Mouse (Mus musculus) MEL (cell line): Measurements from ENCODE around the gene Fgf22. TPM values are rescaled to one million over a fixed set of nuclear protein-coding genes. Genes with fewer than 3 reads are reported as not detected.

Experiments
- DNase-seq: peaks from one replicate; pipeline ENCODE4 v3.0.0; 2011; ENCODE audit warnings: low read depth, low spot score
- H3K27ac ChIP-seq: 2 replicates; pipeline ENCODE4 v1.5.1; 2012; ENCODE audit warnings: low read depth, mild to moderate bottlenecking, control low read depth, low read length, moderate library complexity; ENCODE audit not compliant: control insufficient read depth
- H3K27me3 ChIP-seq, 2 experiments: fragments of 150-350 bp in 1 of 2; sonication (generic) in 1 of 2; 2 replicates each; pipeline ENCODE4 v1.6.1; 2012; ENCODE audit warnings: low read length in 2 of 2, mild to moderate bottlenecking in 2 of 2, improper control_type of control experiment in 1 of 2, moderate library complexity in 1 of 2; ENCODE audit not compliant: insufficient read depth in 2 of 2, control insufficient read depth in 1 of 2
- H3K36me3 ChIP-seq, 2 experiments: 2 replicates each; pipeline ENCODE4 v1.6.1; 2012 to 2014; ENCODE audit warnings: low read length in 2 of 2, improper control_type of control experiment in 1 of 2, inconsistent platforms in 1 of 2, mild to moderate bottlenecking in 1 of 2; ENCODE audit not compliant: insufficient read depth in 2 of 2, control insufficient read depth in 1 of 2
- H3K4me1 ChIP-seq, 2 experiments: fragments of 150-350 bp in 1 of 2; sonication (generic) in 1 of 2; 2 replicates each; pipeline ENCODE4 v1.6.1; 2012; ENCODE audit warnings: low read length in 2 of 2, improper control_type of control experiment in 1 of 2, mild to moderate bottlenecking in 1 of 2; ENCODE audit not compliant: insufficient read depth in 2 of 2, control insufficient read depth in 1 of 2
- H3K4me3 ChIP-seq, 2 experiments: fragments of 150-350 bp in 1 of 2; sonication (generic) in 1 of 2; 2 replicates each; pipeline ENCODE4 v1.5.1; 2012; ENCODE audit warnings: low read depth in 2 of 2, low read length in 2 of 2, mild to moderate bottlenecking in 2 of 2, moderate library complexity in 2 of 2, control low read depth in 1 of 2, improper control_type of control experiment in 1 of 2; ENCODE audit not compliant: control insufficient read depth in 1 of 2, insufficient read depth in 1 of 2
- H3K79me2 ChIP-seq: 2 replicates; pipeline ENCODE4 v1.6.1; 2012; ENCODE audit warnings: mild to moderate bottlenecking, low read length, moderate library complexity; ENCODE audit not compliant: control insufficient read depth, poor library complexity, insufficient read depth
- H3K9ac ChIP-seq: 2 replicates; pipeline ENCODE4 v1.6.1; 2012; ENCODE audit warnings: low read depth, mild to moderate bottlenecking, control low read depth, low read length, moderate library complexity; ENCODE audit not compliant: control insufficient read depth, poor library complexity, severe bottlenecking
- H3K9me3 ChIP-seq: fragments of 150-350 bp; sonication (generic); replicated peaks from 2 replicates; pipeline ENCODE4 v1.6.1; 2012; ENCODE audit warnings: mild to moderate bottlenecking, low read length, improper control_type of control experiment, moderate library complexity; ENCODE audit not compliant: insufficient read depth
- BHLHE40 ChIP-seq: IDR thresholded peaks from 2 replicates; pipeline ENCODE4 v1.6.1; 2012; ENCODE audit warnings: low read depth, mild to moderate bottlenecking, inconsistent platforms, low read length, improper control_type of control experiment, borderline replicate concordance
- CHD2 ChIP-seq: IDR thresholded peaks from 2 replicates; pipeline ENCODE4 v1.6.1; 2011; ENCODE audit warnings: low read length, improper control_type of control experiment
- CTCF ChIP-seq, 3 experiments: IDR thresholded peaks in 2 of 3; conservative IDR thresholded peaks in 1 of 3; 2 replicates each; pipeline ENCODE4 v1.5.1; 2011 to 2012; ENCODE audit warnings: low read length in 3 of 3, low read depth in 2 of 3, mild to moderate bottlenecking in 2 of 3, improper control_type of control experiment in 1 of 3, inconsistent platforms in 1 of 3, mixed read lengths in 1 of 3, moderate library complexity in 1 of 3; ENCODE audit not compliant: control insufficient read depth in 1 of 3, insufficient read depth in 1 of 3, poor library complexity in 1 of 3, severe bottlenecking in 1 of 3
- E2F4 ChIP-seq: IDR thresholded peaks from 2 replicates; pipeline ENCODE4 v1.6.1; 2011; ENCODE audit warnings: low read depth, low read length, improper control_type of control experiment, borderline replicate concordance
- EP300 ChIP-seq, 2 experiments: IDR thresholded peaks; 2 replicates each; pipeline ENCODE4 v1.6.1; 2011; ENCODE audit warnings: improper control_type of control experiment in 2 of 2, low read length in 2 of 2, low read depth in 1 of 2, mild to moderate bottlenecking in 1 of 2
- GABPA ChIP-seq: IDR thresholded peaks from 2 replicates; pipeline ENCODE4 v1.6.1; 2012; ENCODE audit warnings: low read depth, mild to moderate bottlenecking, inconsistent platforms, low read length, improper control_type of control experiment, moderate library complexity
- JUND ChIP-seq: IDR thresholded peaks from 2 replicates; pipeline ENCODE4 v1.6.1; 2011; ENCODE audit warnings: low read depth, mild to moderate bottlenecking, improper control_type of control experiment, low read length
- MAFK ChIP-seq: IDR thresholded peaks from 2 replicates; pipeline ENCODE4 v1.6.1; 2011; ENCODE audit warnings: low read depth, mild to moderate bottlenecking, low read length, improper control_type of control experiment, borderline replicate concordance
- MXI1 ChIP-seq: IDR thresholded peaks from 2 replicates; pipeline ENCODE4 v1.6.1; 2011; ENCODE audit warnings: mild to moderate bottlenecking, low read depth, low read length, improper control_type of control experiment
- MYC ChIP-seq: IDR thresholded peaks from 2 replicates; pipeline ENCODE4 v1.6.1; 2011; ENCODE audit warnings: low read depth, mild to moderate bottlenecking, low read length, improper control_type of control experiment, moderate library complexity
- NRF1 ChIP-seq: IDR thresholded peaks from 2 replicates; pipeline ENCODE4 v1.6.1; 2014; ENCODE audit warnings: low read depth, mild to moderate bottlenecking, inconsistent platforms, low read length, improper control_type of control experiment, moderate library complexity; ENCODE audit not compliant: poor library complexity, insufficient read depth, severe bottlenecking
- POLR2A ChIP-seq, 2 experiments: IDR thresholded peaks; 2 replicates each; pipeline ENCODE4 v1.6.1; 2011 to 2012; ENCODE audit warnings: low read length in 2 of 2, mild to moderate bottlenecking in 2 of 2, control low read depth in 1 of 2, improper control_type of control experiment in 1 of 2, low read depth in 1 of 2, moderate library complexity in 1 of 2; ENCODE audit not compliant: control insufficient read depth in 1 of 2, insufficient read depth in 1 of 2, poor library complexity in 1 of 2
- POLR2AphosphoS2 ChIP-seq: IDR thresholded peaks from 2 replicates; pipeline ENCODE4 v1.6.1; 2011; ENCODE audit warnings: low read length, improper control_type of control experiment
- POLR2AphosphoS5 ChIP-seq: IDR thresholded peaks from 2 replicates; pipeline ENCODE4 v1.6.1; 2012; ENCODE audit warnings: low read depth, borderline replicate concordance, mild to moderate bottlenecking, inconsistent platforms, low read length, moderate library complexity, mixed read lengths
- RAD21 ChIP-seq: IDR thresholded peaks from 2 replicates; pipeline ENCODE4 v1.6.1; 2011; ENCODE audit warnings: mild to moderate bottlenecking, low read depth, low read length, improper control_type of control experiment
- TAL1 ChIP-seq: IDR thresholded peaks from 2 replicates; pipeline ENCODE4 v1.6.1; 2012; ENCODE audit warnings: mild to moderate bottlenecking, inconsistent platforms, low read length, moderate library complexity, mixed read lengths
- TBP ChIP-seq: IDR thresholded peaks from 2 replicates; pipeline ENCODE4 v1.8.0; 2011; ENCODE audit warnings: low read depth, low read length, improper control_type of control experiment
- TCF12 ChIP-seq: IDR thresholded peaks from 2 replicates; pipeline ENCODE4 v1.6.1; 2014; ENCODE audit warnings: low read depth, mild to moderate bottlenecking, inconsistent platforms, low read length, improper control_type of control experiment, moderate library complexity
- USF1 ChIP-seq: IDR thresholded peaks from 2 replicates; pipeline ENCODE4 v1.6.1; 2014; ENCODE audit warnings: low read depth, mild to moderate bottlenecking, inconsistent platforms, low read length, improper control_type of control experiment, moderate library complexity
- USF2 ChIP-seq, 2 experiments: IDR thresholded peaks; 2 replicates each; pipeline ENCODE4 v1.6.1; 2011 to 2012; ENCODE audit warnings: improper control_type of control experiment in 2 of 2, low read length in 2 of 2, borderline replicate concordance in 1 of 2, inconsistent platforms in 1 of 2, low read depth in 1 of 2, mild to moderate bottlenecking in 1 of 2; ENCODE audit not compliant: insufficient read depth in 1 of 2
- ZC3H11A ChIP-seq: IDR thresholded peaks from 2 replicates; pipeline ENCODE4 v1.6.1; 2012; ENCODE audit warnings: low read depth, mild to moderate bottlenecking, inconsistent platforms, low read length, improper control_type of control experiment
- polyA plus RNA-seq, 2 experiments: library from polyadenylated mRNA; stranded (reverse) in 1 of 2; unstranded in 1 of 2; fragments of >175 nt in 1 of 2; fragments of >200 nt in 1 of 2; gene quantifications; 2 replicates each; pipeline versions ENCODE4 v1.2.1 to v1.2.4; 2012; ENCODE audit warnings: low replicate concordance in 2 of 2, low read depth in 1 of 2; ENCODE audit not compliant: insufficient read length in 2 of 2, insufficient read depth in 1 of 2, missing spikeins in 1 of 2
- total RNA-seq: library from RNA; depleted of rRNA; stranded (reverse); fragments of 300-350 nt; gene quantifications from 2 replicates; pipeline ENCODE4 v1.2.3, GENCODE M21; 2012

Fgf22 gene
- total and polyA plus RNA-seq, 3 experiments, result 0.15 to 0.33 TPM; not detected in 1

DNA sequence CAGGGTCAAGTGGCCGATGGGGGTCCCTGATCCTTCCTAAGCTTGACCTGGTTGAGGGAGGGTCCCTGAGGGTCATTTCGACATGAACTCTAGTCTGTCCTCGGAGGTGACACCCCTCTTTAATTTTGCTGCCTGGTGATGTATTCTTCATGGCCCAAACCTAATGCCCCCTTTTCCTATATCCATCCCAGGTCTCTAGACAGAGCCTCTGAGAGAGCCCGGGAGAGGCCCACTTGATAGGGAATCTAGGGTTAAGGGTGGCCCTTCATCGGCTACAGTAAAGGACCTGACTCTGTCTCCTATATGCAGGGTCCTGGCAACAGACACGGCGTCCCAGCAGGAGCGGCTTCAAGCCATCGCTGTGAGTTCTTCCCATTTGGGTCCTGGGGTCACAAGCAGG is 51.5 kb downstream of the Fgf22 start:
- no peak overlapping the region for H3K27ac ChIP-seq
- H3K36me3 ChIP-seq, result peaks cover 0 to 14% of the 10 kb centered on the region in 2 experiments; a peak in 2 of 4 replicates
- H3K4me1 ChIP-seq, result peaks cover 5 to 13% of the 10 kb centered on the region in 2 experiments; a peak in 3 of 4 replicates
- TF ChIP-seq CHD2 (no peak), USF2 (IDR thresholded peaks at IDR 0.05; ENCODE audit: borderline replicate concordance in 1 of 2, insufficient read depth in 1 of 2, low read depth in 1 of 2, low read length in 2 of 2) (no peak), TBP (no peak), RAD21 (no peak), POLR2A (IDR thresholded peaks at IDR 0.05; ENCODE audit: control insufficient read depth in 1 of 2, insufficient read depth in 1 of 2, low read depth in 1 of 2, low read length in 2 of 2, poor library complexity in 1 of 2) (no peak), E2F4 (no peak), TCF12 (no peak)
- H3K4me3 ChIP-seq, result no peak overlapping the region
- no peak for DNase-seq
- H3K79me2 ChIP-seq, result no peaks in the 10 kb centered on the region
- no peak overlapping the region for H3K9ac ChIP-seq
- H3K27me3 ChIP-seq, result no peaks in the 10 kb centered on the region
- H3K9me3 ChIP-seq, result no peaks in the 10 kb centered on the region

DNA sequence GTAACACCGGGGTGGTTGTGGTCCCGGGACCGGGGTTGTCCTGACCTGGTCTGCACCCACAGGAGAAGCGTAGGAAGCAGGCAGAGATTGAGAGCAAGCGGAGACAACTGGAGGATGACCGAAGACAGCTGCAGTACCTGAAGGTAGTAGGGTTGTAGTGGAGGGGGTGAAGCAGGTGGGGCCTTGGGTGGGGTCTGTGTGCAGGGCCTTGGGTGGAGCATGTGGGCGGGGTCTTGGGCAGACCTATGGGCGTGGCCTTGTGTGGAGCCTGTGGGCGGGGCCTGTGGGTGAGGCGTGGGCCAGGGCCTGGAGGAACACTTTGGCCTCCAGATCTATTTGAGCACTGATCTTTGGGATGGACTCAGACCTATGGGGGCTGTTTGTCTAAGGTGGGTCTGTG is 52.1 kb downstream of the Fgf22 start:
- Histone ChIP-seq H3K4me1 (peaks cover 5 to 10% of the 10 kb centered on the region in 2 experiments; a peak in 3 of 4 replicates), H3K9me3 (no peaks in the 10 kb centered on the region), H3K4me3 (no peak overlapping the region), H3K36me3 (peaks cover 0 to 11% of the 10 kb centered on the region in 2 experiments; a peak in 2 of 4 replicates)
- TF ChIP-seq EP300 (IDR thresholded peaks at IDR 0.05; ENCODE audit: low read depth in 1 of 2, low read length in 2 of 2) (no peak), POLR2AphosphoS5 (no peak), MYC (no peak), TBP (no peak), USF2 (IDR thresholded peaks at IDR 0.05; ENCODE audit: borderline replicate concordance in 1 of 2, insufficient read depth in 1 of 2, low read depth in 1 of 2, low read length in 2 of 2) (no peak), NRF1 (no peak), CTCF (IDR thresholded peaks at IDR 0.05 in 2 of 3, conservative IDR thresholded peaks at IDR 0.05 in 1 of 3; ENCODE audit: control insufficient read depth in 1 of 3, insufficient read depth in 1 of 3, low read depth in 2 of 3, low read length in 3 of 3, poor library complexity in 1 of 3, severe bottlenecking in 1 of 3) (no peak), USF1 (no peak), TCF12 (no peak), GABPA (no peak), POLR2AphosphoS2 (no peak)
- TF ChIP-seq, all 39 proteins: peak for 0
- Histone ChIP-seq H3K9ac (no peak overlapping the region), H3K79me2 (no peaks in the 10 kb centered on the region), H3K27ac (no peak overlapping the region), H3K27me3 (no peaks in the 10 kb centered on the region)
- DNase-seq, result peak; percentile 37

DNA sequence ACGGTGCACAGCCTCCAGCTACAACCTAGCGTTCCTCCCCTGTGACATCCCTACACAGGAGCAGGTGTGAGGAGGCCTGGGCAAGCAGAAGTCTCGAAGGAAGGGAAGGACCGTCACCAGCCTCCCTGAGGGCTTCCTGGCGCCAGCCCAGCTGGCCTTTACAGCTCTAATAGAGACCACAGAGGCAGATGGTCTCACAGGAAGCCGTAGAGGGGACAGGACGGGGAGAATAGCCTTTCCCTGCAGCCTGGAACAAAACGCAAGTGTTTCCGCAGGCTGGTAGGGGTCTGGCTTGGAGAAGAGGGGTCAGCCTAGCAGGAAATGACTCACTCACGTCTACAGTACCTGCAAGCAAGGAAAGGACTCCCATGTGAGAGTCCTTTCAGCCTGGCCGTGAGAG is 53.0 kb downstream of the Fgf22 start:
- H3K27me3 ChIP-seq, result no peaks in the 10 kb centered on the region
- peaks cover 0 to 5% of the 10 kb centered on the region in 2 experiments; a peak in 2 of 4 replicates for H3K36me3 ChIP-seq
- H3K27ac ChIP-seq, result no peak overlapping the region
- no peak overlapping the region for H3K9ac ChIP-seq
- DNase-seq, result no peak
- no peaks in the 10 kb centered on the region for H3K9me3 ChIP-seq
- peaks cover 3% of the 10 kb centered on the region in 2 experiments; a peak in 2 of 4 replicates for H3K4me1 ChIP-seq
- TF ChIP-seq MAFK (no peak), NRF1 (no peak), BHLHE40 (no peak), JUND (no peak), CHD2 (no peak), TAL1 (no peak), USF2 (IDR thresholded peaks at IDR 0.05; ENCODE audit: borderline replicate concordance in 1 of 2, insufficient read depth in 1 of 2, low read depth in 1 of 2, low read length in 2 of 2) (no peak), USF1 (no peak), ZC3H11A (no peak), MYC (no peak), MXI1 (no peak)
- H3K79me2 ChIP-seq, result no peaks in the 10 kb centered on the region
- H3K4me3 ChIP-seq, result no peak overlapping the region
